Mouse (Mus musculus): ENCODE measurements around the gene Sfxn5.

Sfxn5 gene

GRCm38 (mm10) chr6:85333000-85333669, at the start of gene Sfxn5:
Sfxn5 (minus strand) TSS chr6:85333422.
- peak; percentile 93 for DNase-seq

GRCm38 (mm10) chr6:85382791-85383190, 49.6 kb upstream of the Sfxn5 start:
- no peak for DNase-seq

DNA sequence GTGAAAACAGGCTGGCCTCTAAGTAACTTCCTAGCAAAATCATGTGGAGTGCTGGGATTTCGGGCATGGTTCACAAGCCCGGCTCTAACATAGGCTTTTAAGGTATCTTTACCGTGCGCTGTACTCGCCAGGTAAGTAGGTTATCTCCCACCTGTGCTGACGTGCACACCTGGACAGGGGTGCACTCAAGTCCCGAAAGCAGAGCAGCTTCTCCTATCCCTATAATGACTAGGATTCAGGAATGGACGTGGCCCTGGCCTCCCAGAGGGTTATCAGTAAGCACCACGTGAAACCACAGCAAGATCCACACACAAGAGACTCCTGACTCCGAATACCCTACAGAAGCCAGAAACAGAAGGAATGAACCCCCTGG, 48.4 kb upstream of the Sfxn5 start:
- DNase-seq = no peak

DNA sequence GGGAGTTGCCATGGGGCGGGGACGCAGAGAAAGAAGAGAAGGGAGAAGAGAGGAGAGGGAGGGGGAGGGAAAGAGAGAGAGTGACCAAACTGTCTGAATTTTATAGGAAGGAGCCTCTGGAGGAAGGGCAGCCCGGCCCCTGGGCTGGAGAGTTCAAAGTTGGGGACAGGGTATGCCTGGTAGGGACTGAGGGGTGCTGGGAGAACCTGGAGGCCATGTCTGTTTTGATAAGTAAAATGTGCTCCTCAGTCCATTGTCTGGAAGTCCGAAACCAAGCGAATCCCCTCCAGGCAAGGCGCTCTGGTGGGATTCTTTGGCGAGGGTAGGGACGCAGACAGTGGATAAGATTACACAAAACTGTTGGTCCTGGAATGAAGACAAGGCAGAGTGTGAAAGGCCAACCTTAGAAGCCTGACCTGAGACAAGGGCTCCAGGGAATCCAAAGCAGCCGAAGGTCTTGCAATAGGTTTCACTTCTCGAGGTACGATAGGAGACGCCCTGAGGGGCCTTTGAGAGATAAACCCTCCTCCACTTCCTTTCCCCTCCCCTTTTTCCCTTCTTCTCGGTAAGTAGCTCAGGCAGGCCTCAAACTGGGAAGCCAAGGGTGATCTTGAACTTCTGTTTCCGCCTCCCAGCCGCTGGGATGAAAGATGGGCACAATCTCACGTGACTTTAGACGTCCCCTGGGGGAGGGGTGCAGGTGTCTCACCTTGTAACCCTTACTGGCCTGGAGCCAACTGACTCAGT, 47.9 kb upstream of the Sfxn5 start:
- DNase-seq = peak; percentile 17

DNA sequence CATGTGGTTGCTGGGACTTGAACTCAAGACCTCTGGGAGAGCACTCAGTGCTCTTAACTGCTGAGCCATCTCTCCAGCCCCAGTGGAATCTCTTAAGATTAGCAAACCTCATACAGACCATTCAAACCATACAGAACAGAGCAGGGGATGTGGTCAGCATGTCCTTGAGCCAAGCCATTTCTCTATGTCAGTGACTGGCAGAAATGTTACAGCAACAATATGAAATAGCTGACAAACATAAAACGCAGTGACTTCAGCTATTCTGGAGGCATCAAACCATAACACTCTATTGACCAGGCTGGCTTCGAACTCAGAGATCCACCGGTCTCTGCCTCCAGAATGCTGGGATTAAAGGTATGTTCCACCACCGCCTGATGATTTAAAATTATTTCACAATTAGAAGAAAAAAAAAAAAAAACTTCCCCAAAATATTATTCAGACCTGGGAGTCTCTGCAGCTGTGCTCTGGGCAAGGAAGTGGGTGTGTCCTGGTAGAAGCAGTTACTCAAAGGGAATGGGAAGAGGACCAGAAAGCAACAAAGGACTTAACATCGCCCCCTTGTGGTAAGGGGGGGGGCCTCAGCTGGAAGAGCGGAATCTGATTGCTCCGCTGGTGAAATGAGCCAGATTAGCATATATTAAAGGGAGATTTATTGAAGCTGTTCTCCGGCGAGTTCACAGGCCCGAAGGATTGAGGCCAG, 47.1 kb upstream of the Sfxn5 start:
- peak; percentile 58 for DNase-seq

- no peak for DNase-seq
These were observed 45.4 kb upstream of the Sfxn5 start for GRCm38 (mm10) chr6:85378629-85379028.

DNA sequence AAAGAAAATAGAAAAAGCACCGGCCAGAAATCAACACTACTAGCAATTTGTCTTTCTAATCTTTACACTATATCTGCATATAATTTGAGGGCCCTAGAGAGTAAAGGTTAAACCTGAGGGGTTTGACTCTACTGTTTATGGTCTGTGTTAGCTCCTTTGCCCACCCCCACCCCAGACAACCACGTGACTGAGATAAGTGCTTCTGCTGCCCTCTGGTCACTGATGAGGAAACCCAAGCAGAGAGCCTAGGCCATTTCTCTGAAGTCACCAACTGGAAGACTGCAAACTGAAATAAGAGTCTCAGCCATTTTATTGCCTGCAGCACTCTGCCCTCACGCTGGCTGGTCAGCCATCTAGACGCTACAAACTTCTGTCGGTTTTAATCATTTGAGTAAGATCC, 44.7 kb upstream of the Sfxn5 start:
- DNase-seq = no peak

GRCm38 (mm10) chr6:85377066-85377734, 44.0 kb upstream of the Sfxn5 start:
- DNase-seq = no peak

DNA sequence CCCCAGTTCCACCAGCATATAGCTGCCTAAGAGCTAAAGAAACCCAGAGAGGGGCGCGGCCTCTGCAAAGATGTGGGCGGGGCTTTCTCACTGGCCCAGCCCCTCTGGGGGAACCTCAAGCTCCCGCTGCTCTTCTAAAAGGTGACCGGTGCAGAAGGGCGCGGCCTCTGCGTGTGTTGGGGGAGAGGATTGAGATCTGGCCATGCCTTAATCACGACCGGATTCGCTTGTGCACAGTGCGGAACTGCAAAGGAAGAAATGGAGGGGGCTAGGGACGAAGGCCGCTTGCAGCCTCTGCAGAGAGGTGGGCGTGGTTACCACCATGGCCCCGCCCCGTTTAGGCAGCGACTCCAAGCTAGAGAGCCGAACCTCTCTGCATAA, 41.5 kb upstream of the Sfxn5 start:
- peak; percentile 97 for DNase-seq

DNA sequence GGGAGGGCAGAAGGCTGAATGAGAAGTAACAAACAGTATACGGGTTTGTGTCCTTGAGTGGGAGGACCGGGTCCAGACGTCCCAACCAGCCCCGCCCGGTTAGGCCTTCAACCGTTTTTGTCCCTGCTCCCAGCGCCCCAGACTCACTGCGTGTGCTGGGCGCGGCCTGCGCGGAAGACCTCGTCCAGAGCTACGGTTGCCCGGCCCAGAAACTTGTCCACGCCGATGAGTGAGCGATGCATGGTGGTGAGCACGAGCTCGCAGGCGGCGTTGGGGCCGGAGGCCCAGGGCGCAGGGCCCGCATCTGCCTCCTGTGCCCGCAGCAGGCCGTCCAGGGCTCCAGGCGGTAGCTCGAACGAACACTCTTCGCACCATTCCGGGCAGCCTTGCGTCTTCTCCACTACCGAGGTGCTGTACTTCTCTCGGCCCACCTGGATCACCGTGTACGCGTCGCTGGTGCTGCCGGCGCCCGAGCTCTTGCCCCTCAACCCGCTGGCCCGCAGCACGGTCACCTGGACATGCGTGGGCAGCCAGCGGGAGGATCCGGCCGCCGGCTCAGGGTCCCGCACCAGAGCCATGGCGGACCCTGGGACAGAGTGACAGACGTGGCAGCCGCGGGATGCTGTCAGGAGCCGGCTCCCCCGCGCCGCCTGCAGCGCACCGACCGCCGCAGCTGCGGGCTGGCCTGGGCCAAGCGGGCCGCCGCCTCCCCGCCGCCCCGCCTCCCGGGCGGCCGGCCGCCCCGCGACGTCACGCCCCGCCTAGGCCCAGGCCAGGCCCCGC, 40.9 kb upstream of the Sfxn5 start, which contains the start of gene Rab11fip5:
Rab11fip5 (minus strand) TSS at position 684 of the 783 bp plus-strand sequence.
- DNase-seq = no peak

DNA sequence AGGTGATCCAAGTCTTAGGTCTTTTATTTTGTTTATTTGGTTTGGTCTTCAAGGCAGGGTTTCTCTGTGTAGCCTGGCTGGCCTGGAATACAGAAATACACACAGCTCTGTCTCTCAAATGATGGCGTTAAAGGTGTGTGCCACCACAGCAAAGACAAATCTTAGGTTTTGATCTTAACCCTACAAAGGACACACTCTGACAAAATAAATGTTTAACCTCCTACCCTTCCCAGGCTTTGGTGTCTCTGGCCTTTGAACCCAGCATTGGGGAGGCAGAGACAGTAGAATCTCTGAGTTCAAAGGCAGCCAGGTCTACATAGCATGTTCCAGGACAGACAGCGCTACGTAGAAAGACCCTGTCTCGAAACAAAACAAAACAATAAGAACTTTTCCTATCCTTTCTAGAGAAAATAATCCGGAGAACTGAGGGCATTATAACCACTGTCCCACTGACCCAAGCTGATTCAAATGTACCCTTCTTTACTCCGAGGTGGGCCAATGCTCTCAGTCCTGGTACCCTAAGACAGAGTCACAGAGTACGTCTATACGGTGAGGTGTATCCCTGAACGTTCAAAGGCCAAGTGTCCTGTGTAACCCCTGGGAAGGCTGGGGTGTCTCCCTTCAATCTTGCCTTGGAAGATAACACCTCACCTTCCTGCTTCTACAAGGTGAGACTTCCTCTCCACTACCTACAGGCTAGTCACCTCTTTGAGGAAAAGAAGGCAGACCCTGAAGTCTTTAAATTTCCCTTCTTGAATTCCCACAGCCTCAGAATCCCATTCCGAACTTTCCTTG, 40.0 kb upstream of the Sfxn5 start:
- no peak for DNase-seq

DNA sequence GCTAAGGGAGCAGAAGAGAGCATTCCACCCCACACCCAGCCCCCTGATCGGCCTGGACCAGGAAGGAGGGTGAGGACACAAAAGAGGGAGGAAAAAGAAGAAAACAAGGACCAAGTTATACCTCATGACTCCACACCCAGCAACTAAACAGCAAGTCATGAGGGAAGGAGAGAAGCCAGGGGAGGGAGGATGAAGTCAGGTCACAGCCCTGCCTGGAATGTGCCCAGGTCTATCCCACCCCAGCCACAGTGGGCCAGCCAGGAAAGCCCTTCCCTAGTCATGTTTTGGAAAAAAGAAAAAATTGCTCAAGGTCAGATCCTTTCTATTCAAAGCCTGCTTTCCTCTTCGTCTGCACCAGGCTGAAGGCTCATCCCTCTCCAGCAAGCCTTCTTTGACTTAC, 39.3 kb upstream of the Sfxn5 start:
- no peak for DNase-seq

- DNase-seq = no peak
These were observed 38.7 kb upstream of the Sfxn5 start for GRCm38 (mm10) chr6:85371859-85372405.

DNA sequence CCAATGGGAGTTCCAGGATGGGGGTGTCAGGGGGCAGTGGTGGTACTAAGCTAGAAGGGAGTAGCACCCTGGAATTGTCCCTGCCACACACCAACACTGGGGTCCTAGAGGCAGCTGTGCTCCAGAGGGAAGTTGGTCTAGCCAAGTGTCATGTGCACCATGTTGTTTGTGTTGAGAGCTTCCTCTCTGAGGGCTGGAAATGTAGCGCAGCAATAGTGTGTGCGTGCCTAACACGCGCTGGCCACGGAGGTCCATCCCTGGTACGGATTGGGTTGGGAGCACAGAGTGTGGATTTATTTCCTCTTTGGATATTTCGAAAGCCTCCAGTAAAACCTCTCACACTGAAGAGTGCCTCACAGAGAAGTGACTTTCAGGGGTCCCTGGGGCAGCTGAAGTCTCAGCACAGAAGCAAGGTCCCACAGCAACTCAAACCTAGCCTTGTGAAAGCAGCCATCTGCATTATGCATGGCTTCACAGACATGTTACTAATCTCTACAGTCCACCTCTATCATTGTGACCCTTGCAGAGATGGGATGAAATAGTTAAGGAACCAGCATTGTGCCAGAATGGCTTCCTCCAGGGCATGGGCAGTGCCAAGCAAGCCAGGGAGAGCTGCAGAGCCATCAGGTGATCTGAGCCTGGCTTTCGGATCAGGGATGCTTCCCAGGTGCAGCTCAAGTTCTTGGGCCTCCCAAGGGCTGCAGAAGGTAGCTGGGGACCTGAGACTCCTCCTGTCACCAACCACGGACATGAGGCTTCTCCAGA, 37.6 kb upstream of the Sfxn5 start:
- DNase-seq = no peak

DNA sequence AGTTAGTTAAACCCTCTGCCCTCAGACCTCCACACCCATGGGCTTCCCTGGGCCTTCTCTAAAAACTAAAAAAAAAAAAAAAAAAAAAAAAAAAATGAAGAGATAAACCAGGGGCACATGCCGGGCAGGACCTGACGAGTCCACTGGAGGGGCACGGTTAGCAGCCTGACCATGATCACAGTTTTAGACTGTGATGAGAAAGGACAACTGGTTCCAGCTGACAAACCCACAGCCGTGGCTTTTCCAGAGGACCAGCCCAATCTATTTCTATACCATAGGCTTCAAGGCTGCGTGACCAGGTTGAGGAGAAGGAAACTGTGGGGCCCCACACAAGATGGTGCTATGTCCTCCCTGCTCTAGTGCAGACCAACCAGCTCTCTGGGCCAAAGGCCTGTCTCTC, 36.8 kb upstream of the Sfxn5 start:
- no peak for DNase-seq

- DNase-seq = no peak
These were observed 36.1 kb upstream of the Sfxn5 start for GRCm38 (mm10) chr6:85369181-85369860.

- no peak for DNase-seq
These were observed 35.5 kb upstream of the Sfxn5 start for GRCm38 (mm10) chr6:85368722-85369121.

DNA sequence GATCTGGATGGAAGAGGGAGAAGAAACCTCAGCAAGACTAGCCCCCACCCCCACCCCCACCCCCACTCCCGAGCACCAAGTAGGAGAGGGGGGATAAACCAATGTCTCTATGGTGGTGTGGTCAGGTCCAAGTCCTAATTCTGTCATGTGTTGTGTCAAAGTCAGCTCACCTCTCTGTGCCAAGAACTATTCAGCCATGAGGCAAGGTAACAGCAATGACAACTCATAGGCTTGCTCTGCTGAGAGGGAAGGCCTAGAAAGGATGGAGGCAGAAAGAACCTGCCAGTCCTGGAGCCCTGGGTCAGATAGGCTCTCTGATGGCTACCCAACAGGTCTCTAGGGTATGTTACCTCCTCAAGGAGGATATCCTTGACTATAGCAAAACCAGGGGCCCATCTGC, 34.9 kb upstream of the Sfxn5 start:
- no peak for DNase-seq

DNA sequence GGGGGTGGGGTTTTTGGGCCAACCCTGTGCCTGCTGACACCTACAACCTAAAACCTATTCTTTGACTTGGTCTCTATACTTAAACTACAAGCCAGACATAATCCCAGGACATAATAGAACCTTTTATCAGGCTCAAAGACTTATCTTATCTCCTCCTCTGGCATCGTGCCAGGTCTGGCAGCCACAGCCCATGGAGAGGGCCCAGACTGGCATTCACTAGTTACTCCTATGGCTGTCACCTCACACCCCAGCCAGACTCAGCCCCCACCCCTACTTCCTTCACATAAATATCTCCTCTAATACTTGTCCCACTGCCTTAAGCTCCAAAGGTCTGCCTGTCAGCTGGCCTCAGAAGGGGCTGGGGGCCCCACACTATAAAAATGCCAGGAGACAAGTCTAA, 33.2 kb upstream of the Sfxn5 start:
- no peak for DNase-seq

- DNase-seq = no peak
These were observed 31.2 kb upstream of the Sfxn5 start for GRCm38 (mm10) chr6:85364439-85364838.

All from thymus, postnatal 25 days (tissue).